Mouse (Mus musculus) cerebellum, adult 11-12 months (tissue): ENCODE results near the gene Esp38.
"Not testable (repeated sequence)": the region's sequence is repeated elsewhere in the genome, so short reads cannot be mapped to it uniquely, and the experiment has no call there.

Experiments used
- DNase-seq: peaks from one replicate; pipeline ENCODE4 v3.0.0; 2022

The Esp38 gene

DNA sequence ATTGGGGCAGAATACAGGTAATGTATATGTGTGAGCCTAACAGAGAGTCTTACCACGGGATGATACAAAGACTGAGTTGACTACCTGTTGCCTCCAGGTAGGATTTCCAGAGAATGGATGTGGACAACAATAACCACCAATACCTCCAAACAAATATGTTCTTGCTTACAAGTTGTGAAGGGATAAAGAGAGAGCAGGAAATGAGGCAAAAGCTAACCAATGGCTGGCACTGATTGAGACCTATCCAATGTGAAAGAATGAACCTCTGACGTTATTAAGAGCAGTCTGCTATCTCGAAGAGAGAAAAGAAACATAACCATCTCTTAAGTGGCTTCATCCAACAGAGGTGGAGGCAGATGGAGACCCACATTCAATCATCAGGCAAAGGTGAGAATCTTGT is at the start of gene Esp38:
TSS of gene Esp38 (plus strand) at position 301 of the 400 bp plus-strand sequence.
- DNase-seq, result no peak

DNA sequence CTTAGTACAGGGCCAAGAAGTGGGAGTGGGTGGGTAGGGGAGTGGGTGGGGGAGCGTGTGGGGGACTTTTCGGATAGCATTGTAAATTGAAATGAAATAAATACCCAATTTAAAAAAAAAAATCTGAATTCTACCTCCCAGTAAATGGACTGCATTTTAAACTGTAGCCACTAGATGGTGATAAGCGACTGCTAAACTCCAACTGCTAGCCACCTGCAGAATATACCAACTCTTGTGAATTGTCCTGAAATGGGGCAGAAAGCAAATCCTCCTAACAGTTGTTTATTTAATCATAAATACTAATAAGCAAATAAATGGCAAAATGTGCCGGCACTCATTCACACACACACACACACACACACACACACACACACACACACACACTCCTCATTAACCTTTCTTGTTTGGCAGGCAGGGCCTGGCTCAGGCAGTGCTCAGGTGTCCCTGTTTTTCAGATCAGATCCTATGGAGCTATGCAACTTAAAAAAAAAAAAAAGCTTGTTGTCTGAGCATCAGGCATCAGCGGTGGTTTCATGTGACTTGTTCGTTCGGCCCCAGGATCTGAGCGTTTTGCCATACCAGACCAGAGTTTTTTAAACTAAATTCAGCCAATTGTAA is 47.3 kb upstream of the Esp38 start:
- not testable (repeated sequence) for DNase-seq
